Mouse (Mus musculus): Measurements from ENCODE around the gene Tbx1.

GRCm38 (mm10) chr16:18625097-18625496, 34.6 kb upstream of the Tbx1 start:
- TF ChIP-seq CTCF (conservative IDR thresholded peaks at IDR 0.05; ENCODE audit: low read length) (no peak), POU5F1 (IDR thresholded peaks at IDR 0.05; ENCODE audit: borderline replicate concordance, low read length) (no peak)

Data from E14TG2a.4 (cell line).